Mouse (Mus musculus) MEL (cell line): Measurements from ENCODE around the gene Sumf1.

Experiments
- CTCF ChIP-seq, 3 experiments: IDR thresholded peaks in 2 of 3; conservative IDR thresholded peaks in 1 of 3; 2 replicates each; pipeline ENCODE4 v1.5.1; 2011 to 2012; ENCODE audit warnings: low read length in 3 of 3, low read depth in 2 of 3, mild to moderate bottlenecking in 2 of 3, improper control_type of control experiment in 1 of 3, inconsistent platforms in 1 of 3, mixed read lengths in 1 of 3, moderate library complexity in 1 of 3; ENCODE audit not compliant: control insufficient read depth in 1 of 3, insufficient read depth in 1 of 3, poor library complexity in 1 of 3, severe bottlenecking in 1 of 3
- GATA1 ChIP-seq: IDR thresholded peaks from 2 replicates; pipeline ENCODE4 v1.6.1; 2011; ENCODE audit warnings: low read depth, low read length, improper control_type of control experiment
- KAT2A ChIP-seq: conservative IDR thresholded peaks from 2 replicates; pipeline ENCODE4 v1.6.1; 2012; ENCODE audit warnings: low read depth, low read length, improper control_type of control experiment, inconsistent platforms
- MAX ChIP-seq: IDR thresholded peaks from 2 replicates; pipeline ENCODE4 v1.6.1; 2011; ENCODE audit warnings: low read length, improper control_type of control experiment

DNA sequence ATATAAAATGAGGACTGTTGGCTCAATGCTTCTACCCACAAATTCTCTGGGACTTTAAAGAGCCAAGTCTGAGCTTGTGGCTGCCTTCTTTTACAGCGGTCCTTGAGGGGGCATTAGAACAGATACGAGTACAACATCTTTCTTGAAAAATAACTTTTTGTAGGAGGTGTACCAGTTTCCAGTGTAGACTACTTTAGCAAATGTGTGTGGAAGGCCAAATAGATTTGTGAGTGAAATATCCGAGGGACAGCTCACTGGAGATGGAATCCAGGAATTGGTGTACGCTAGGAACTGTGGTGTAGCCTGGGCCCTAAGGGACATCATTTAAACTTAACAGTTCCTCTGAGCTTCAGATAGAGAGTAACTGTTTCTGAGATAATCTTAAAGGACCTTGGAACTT, 39.0 kb upstream of the Sumf1 start:
- TF ChIP-seq KAT2A = no peak
- TF ChIP-seq MAX = no peak
- TF ChIP-seq GATA1 = no peak
- TF ChIP-seq CTCF (IDR thresholded peaks at IDR 0.05 in 2 of 3, conservative IDR thresholded peaks at IDR 0.05 in 1 of 3; ENCODE audit: control insufficient read depth in 1 of 3, insufficient read depth in 1 of 3, low read depth in 2 of 3, low read length in 3 of 3, poor library complexity in 1 of 3, severe bottlenecking in 1 of 3) = no peak
